Mouse (Mus musculus): ENCODE measurements at regions not wholly inside any gene's neighbourhood (a gene's known extent, or its start where the extent isn't known, plus 50 kb on each side); places are given as distances from the start of the nearest gene placed in this dataset.

DNA sequence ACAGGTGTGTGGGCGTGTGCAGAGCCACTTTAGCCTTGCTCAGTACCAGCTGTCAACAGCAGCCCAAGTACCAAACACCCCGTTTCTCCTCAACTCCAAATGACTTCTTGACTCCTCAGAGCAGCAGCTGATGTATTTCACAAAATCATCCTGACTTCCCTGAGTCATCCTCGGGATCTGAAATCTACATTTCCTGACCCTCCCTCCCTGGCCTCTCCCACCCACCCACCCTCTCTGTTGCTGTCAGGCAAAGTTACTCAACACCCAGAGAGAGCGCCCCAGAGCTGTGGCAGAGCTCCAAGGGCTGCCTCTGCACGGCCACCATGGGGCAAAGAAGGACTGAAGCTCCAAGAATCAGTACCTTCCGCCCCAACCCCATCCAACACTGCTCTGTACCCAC is 83.5 kb upstream of the Cyp1b1 start:
- Histone ChIP-seq H3K27me3 (ENCODE audit: poor library complexity, severe bottlenecking) (peaks cover 7% of the 10 kb centered on the region; the same call in 1 of the 2 replicates), H3K36me3 (replicated peaks) (no peaks in the 10 kb centered on the region), H3K4me1 (no peaks in the 10 kb centered on the region), H3K27ac (no peak overlapping the region), H3K9me3 (no peaks in the 10 kb centered on the region), H3K4me3 (no peak overlapping the region)
- 88% methylated on average over 6 of the region's 6 CpGs for WGBS
- no peak for DNase-seq (ENCODE audit: extremely low spot score, low spot score)

DNA sequence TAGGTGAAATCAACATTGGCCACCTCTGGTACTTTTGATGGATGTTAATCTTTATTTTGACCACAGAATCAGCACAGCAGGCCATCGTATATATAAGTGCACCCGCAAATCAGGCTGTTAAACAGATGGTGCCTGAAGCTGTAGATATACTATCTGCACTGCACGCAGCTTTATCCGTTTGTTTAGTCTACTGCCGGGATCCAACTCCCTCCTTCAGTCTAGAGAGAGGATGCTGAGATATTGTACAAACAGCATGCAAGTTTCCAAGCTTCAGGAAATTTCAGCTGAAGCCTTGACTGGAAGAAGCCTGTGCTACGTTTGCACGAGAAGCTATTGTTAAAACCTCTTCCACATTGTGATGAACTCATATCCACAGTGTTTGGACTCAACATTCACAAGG is 75.3 kb upstream of the Cyp1b1 start:
- H3K4me1 ChIP-seq, result no peaks in the 10 kb centered on the region
- H3K4me3 ChIP-seq, result no peak overlapping the region
- H3K9me3 ChIP-seq, result no peaks in the 10 kb centered on the region
- DNase-seq (ENCODE audit: extremely low spot score, low spot score), result no peak
- 93% methylated on average over 7 of the region's 7 CpGs for WGBS
- no peaks in the 10 kb centered on the region for H3K36me3 ChIP-seq (replicated peaks)
- H3K27ac ChIP-seq, result no peak overlapping the region
- H3K27me3 ChIP-seq (ENCODE audit: poor library complexity, severe bottlenecking), result no peaks in the 10 kb centered on the region

DNA sequence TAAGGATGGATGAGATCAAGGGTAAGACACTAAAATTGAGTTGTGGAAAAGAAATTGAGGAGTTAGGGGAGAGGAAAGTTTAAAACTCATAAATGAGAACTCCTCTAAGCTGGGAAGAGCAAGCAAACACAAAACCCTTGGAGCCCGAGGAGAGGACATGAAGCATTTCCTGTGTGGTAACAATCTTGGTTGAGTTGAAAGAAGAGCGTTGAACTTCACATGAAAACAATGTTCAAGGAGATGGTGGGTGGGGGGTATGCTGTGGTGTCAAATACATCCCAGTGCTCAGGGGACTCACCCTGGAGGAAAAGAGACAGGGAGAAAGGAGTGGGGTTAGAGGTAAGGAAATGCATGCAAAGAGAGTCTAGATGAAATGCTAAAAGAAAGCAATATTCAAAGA is 72.3 kb upstream of the Cyp1b1 start:
- 92% methylated on average over 2 of the region's 2 CpGs for WGBS
- Histone ChIP-seq H3K36me3 (replicated peaks) (no peaks in the 10 kb centered on the region), H3K4me3 (no peak overlapping the region), H3K27ac (no peak overlapping the region), H3K27me3 (ENCODE audit: poor library complexity, severe bottlenecking) (no peaks in the 10 kb centered on the region), H3K9me3 (no peaks in the 10 kb centered on the region), H3K4me1 (no peaks in the 10 kb centered on the region)
- DNase-seq (ENCODE audit: extremely low spot score, low spot score), result no peak

DNA sequence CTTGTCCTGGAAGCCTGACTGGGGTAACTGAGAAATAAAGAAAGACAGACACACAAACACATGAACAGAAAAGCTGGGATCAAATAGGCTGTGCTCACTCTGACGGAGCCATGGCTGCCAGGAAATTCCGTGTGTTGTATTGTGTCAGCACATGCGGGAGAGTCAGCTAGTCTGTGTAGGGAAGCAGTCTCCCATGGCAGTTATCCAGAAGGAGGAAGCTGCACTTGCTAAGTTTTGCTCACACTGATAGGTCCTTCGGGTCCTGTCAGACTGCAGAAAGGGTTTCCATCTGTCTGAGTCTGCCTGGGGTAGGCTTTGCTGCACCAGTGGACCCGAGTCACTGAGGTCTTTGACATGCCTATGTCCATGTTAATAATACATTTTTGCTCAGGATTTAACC is 71.8 kb upstream of the Cyp1b1 start:
- no peaks in the 10 kb centered on the region for H3K4me1 ChIP-seq
- 90% methylated on average over 5 of the region's 5 CpGs for WGBS
- H3K9me3 ChIP-seq, result no peaks in the 10 kb centered on the region
- no peaks in the 10 kb centered on the region for H3K36me3 ChIP-seq (replicated peaks)
- H3K4me3 ChIP-seq, result no peak overlapping the region
- H3K27me3 ChIP-seq (ENCODE audit: poor library complexity, severe bottlenecking), result no peaks in the 10 kb centered on the region
- no peak for DNase-seq (ENCODE audit: extremely low spot score, low spot score)
- no peak overlapping the region for H3K27ac ChIP-seq

DNA sequence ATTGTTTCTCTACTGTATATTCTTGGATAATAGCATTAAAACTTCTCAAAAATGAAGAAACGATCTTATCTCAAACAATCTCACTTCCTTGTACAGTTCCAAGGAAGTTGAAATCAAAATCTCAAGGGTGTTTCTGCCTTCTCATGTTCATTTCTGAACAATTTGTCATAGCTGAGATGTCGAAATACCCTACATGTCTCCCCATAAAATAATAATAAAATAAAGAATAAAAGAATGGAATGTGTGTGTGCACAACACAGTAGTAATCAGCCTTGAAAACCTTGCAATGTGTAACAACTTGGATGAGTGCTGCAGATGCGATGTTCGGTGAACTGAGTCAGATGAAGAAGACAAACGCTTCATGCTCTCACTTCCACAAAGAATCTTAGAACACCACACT is 71.4 kb upstream of the Cyp1b1 start:
- no peak for DNase-seq (ENCODE audit: extremely low spot score, low spot score)
- Histone ChIP-seq H3K4me1 (no peaks in the 10 kb centered on the region), H3K27me3 (ENCODE audit: poor library complexity, severe bottlenecking) (no peaks in the 10 kb centered on the region), H3K27ac (no peak overlapping the region), H3K36me3 (replicated peaks) (no peaks in the 10 kb centered on the region), H3K4me3 (no peak overlapping the region), H3K9me3 (no peaks in the 10 kb centered on the region)
- WGBS, result 95% methylated on average over 5 of the region's 5 CpGs

DNA sequence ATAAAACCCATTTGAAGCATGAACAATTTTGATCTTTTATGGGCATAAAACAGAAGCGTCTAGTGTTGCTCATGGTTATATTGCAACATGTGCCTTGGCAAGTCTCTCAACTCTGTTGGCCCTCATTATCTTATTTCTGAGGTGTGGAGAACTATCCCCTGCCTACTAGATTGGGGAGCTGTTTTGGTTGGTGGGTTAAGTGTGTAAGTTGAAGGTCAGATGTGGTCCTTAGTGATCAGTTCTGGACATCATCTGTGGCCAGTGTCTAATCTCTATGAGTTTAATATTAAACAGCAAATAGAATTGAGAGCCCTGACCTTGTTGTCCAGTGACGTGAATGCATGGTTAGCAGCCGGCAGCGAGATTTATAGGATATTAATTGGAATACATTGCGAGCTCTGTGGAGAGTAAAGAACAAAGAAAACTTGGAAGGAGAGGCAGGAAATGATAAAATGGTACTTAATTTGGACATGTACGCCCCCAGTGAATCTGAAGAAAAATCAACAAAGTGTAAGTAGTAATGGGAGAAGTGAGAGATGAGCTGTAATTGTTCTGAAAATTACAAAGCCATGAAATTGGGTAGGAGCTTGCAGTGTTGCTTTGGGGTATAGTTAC is 69.5 kb upstream of the Cyp1b1 start:
- no peak for DNase-seq (ENCODE audit: extremely low spot score, low spot score)
- Histone ChIP-seq H3K9me3 (peaks cover 18% of the 10 kb centered on the region), H3K36me3 (replicated peaks) (no peaks in the 10 kb centered on the region), H3K27ac (no peak overlapping the region), H3K4me3 (no peak overlapping the region), H3K4me1 (no peaks in the 10 kb centered on the region), H3K27me3 (ENCODE audit: poor library complexity, severe bottlenecking) (no peaks in the 10 kb centered on the region)
- WGBS, result 94% methylated on average over 6 of the region's 6 CpGs

DNA sequence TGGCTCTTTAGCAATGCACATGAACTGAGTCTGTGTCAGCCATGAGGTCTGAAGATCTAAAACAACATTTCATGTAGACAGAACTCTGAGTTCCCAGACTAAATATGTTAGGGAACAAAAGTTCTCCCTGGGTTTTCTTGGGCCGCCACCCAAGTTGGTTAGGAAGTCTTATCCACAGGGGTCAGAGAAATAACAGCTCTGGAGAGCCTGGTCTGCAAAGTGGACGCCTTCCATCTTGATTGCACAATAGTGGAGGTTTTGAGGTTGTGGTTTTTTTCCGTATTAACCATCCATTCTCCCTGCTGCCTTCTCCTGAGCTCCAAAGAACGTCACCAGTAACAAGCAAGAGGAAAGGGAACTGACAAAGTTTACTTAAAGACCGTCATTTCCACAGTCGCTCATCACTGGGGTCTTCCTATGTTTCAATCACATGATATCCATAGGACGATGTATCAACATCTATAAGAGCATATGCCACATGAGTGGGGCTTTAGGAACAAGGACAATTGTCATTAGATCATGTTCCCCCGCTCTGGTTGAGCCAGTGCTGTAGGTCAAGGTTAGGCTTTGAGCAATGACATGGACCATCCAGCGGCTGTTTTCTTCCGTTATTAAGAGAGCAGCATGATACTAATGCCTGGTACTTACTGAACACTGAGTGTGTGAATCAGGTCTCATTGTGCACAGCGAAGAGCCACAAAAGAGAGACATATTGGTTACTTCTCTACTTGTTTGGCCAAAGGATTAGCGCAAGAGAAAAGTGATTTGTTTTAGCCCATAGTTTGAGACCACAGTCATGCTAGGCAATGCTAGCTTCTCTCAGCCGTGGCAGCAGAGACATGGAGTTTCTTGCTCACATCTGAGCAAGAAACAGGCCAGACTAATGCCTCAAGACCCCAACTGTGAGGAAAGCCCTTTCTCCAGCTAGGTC is 67.1 kb upstream of the Cyp1b1 start:
- Histone ChIP-seq H3K4me3 (no peak overlapping the region), H3K27me3 (ENCODE audit: poor library complexity, severe bottlenecking) (no peaks in the 10 kb centered on the region), H3K9me3 (peaks cover 19% of the 10 kb centered on the region), H3K36me3 (replicated peaks) (no peaks in the 10 kb centered on the region), H3K4me1 (no peaks in the 10 kb centered on the region), H3K27ac (no peak overlapping the region)
- no peak for DNase-seq (ENCODE audit: extremely low spot score, low spot score)
- 93% methylated on average over 13 of the region's 13 CpGs for WGBS

DNA sequence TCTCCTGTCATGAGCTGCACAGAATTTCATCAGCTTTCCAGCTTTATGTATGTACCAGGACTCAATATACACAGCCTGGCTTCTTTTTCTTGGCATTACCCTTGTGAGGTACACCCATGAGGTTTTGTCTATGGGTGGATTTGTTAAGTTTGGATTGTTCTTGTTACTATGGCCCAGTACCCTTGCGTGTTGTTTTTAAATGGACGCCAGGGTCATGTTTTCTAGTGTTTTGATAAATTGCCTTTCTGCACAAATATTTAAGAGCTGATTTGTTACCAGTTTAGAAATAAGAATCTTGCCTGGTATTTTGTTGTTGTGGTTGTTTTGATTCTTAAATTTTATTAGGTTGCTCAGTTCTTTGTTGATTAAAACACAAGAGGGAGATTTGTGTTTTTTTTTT is 66.4 kb upstream of the Cyp1b1 start:
- WGBS, result 97% methylated on average over 2 of the region's 2 CpGs
- DNase-seq (ENCODE audit: extremely low spot score, low spot score), result no peak
- Histone ChIP-seq H3K36me3 (replicated peaks) (no peaks in the 10 kb centered on the region), H3K27me3 (ENCODE audit: poor library complexity, severe bottlenecking) (no peaks in the 10 kb centered on the region), H3K9me3 (peaks cover 19% of the 10 kb centered on the region), H3K4me1 (no peaks in the 10 kb centered on the region), H3K27ac (no peak overlapping the region), H3K4me3 (no peak overlapping the region)

DNA sequence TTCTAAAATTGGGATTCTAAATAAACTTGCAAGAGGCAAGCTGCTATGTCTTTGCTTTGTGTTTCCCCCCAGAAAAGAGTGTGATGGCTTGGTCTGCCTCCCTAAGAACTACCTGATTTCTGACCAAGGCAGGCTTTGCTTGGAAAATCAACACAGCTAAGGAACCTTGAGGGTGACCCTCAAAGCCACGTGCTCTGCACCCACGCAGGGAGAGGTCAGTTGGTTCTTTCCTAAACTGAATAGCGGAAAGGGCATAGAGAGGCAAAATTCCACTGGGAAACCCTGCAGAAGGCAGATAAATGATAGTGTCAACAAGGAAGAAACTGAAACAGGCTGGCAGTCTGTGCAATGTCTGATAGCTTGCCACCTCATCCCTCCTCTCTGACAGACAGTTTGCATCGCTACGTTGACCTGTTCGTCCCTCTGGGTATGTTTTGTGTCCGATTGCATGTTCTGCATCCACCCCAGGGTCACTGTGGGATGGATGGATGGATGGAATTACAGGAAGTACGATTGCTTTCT is 63.1 kb upstream of the Cyp1b1 start:
- no peak overlapping the region for H3K27ac ChIP-seq
- H3K4me1 ChIP-seq, result 0 out of 2 replicates have a peak, but pooled peaks cover 6% of the 10 kb centered on the region
- no peaks in the 10 kb centered on the region for H3K27me3 ChIP-seq (ENCODE audit: poor library complexity, severe bottlenecking)
- H3K36me3 ChIP-seq (replicated peaks), result no peaks in the 10 kb centered on the region
- no peak overlapping the region for H3K4me3 ChIP-seq
- no peak for DNase-seq (ENCODE audit: extremely low spot score, low spot score)
- H3K9me3 ChIP-seq, result peaks cover 19% of the 10 kb centered on the region
- 89% methylated on average over 8 of the region's 8 CpGs for WGBS

DNA sequence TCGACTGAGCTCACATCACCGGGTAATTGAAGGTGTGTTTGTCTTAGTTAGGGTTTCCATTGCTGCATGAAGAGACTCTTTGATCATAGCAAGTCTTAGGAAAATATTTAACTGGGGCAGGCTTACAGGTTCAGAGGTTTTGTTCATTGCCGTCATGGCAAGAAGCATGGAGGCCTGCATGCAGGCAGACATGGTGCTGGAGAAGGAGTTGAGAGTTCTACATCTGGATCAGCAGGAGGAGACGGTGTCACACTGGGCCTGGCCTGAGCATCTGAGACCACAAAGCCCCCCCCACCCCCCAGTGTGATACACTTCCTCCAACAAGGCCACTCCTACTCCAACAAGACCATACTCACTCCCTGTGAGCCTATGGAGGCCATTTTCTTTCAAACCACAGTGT is 61.3 kb upstream of the Cyp1b1 start:
- peaks cover 16% of the 10 kb centered on the region for H3K4me1 ChIP-seq
- H3K27ac ChIP-seq, result no peak overlapping the region
- H3K27me3 ChIP-seq (ENCODE audit: poor library complexity, severe bottlenecking), result peaks cover 5% of the 10 kb centered on the region
- H3K9me3 ChIP-seq, result peaks cover 19% of the 10 kb centered on the region
- no peak for DNase-seq (ENCODE audit: extremely low spot score, low spot score)
- WGBS, result 88% methylated on average over 4 of the region's 4 CpGs
- H3K4me3 ChIP-seq, result no peak overlapping the region
- no peaks in the 10 kb centered on the region for H3K36me3 ChIP-seq (replicated peaks)

DNA sequence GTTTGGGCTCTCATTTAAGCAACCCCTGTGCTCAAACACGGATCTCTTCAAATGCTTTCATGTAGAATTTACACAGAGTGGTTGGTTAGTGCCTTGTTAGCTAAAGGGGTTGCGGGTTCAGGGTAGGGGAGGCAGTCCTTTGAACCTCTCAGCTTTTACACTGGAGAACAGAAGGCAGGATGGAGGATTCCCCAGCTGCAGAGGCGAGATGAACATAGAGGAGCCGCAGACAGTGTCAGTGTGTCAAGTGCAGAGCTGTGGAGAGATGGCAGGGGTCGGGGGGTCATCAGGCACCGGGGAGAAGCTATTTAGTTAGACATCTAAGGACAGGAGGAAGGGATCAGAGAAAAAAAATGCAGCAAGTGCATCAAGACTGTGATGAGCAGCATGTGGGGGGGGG is 60.4 kb upstream of the Cyp1b1 start:
- WGBS, result 79% methylated on average over 6 of the region's 6 CpGs
- no peaks in the 10 kb centered on the region for H3K36me3 ChIP-seq (replicated peaks)

DNA sequence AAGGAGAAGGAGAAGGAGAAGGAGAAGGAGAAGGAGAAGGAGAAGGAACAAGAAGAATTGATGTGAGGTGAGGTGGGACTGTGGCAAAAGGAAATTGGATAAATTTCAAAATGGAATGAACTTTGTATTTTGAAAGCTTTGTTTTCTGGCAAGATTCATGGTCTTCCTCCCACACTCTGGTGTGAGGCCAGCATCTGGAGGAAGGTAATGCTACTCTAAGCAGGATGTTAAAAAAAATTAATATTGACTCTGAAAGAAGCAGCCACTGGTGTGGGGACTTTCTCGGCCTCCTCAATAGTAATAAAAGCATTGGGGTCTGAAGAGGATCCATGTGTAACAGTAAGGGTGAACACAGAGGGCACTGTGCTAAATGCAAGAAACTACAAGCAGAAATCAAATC is 59.4 kb upstream of the Cyp1b1 start:
- H3K27me3 ChIP-seq (ENCODE audit: poor library complexity, severe bottlenecking), result peaks cover 5% of the 10 kb centered on the region
- no peak for DNase-seq (ENCODE audit: extremely low spot score, low spot score)
- no peak overlapping the region for H3K4me3 ChIP-seq
- no peaks in the 10 kb centered on the region for H3K36me3 ChIP-seq (replicated peaks)
- H3K4me1 ChIP-seq, result peaks cover 16% of the 10 kb centered on the region
- H3K9me3 ChIP-seq, result peaks cover under 1% of the 10 kb centered on the region; the same call in 1 of the 2 replicates
- H3K27ac ChIP-seq, result no peak overlapping the region
- 78% methylated on average over 1 of the region's 1 CpGs for WGBS

More for the DNA sequence above, 60.4 kb upstream of the Cyp1b1 start:
- Histone ChIP-seq H3K4me1 (peaks cover 16% of the 10 kb centered on the region), H3K9me3 (peaks cover 10% of the 10 kb centered on the region), H3K4me3 (no peak overlapping the region), H3K27me3 (ENCODE audit: poor library complexity, severe bottlenecking) (peaks cover 5% of the 10 kb centered on the region), H3K27ac (no peak overlapping the region)
- no peak for DNase-seq (ENCODE audit: extremely low spot score, low spot score)

DNA sequence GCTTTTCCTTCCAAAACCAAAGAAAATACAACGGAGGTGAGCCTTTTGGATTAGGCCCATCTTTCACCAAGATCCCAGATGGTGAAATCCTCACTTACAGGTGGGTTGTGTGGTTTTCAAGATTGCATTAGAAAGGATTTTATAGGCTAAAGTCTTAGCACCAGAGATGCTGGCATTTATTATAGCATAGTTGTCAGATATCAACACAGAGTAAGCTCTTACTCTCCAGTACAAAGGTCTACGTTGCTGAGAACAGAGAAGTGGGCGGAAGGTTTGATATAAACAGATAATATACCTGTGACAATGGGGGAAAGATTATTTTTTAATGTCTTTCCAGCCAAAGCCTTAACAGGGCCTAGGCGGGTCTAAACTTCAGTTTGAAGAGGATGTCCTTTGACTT is 57.4 kb upstream of the Cyp1b1 start:
- Histone ChIP-seq H3K4me1 (peaks cover 16% of the 10 kb centered on the region), H3K27ac (no peak overlapping the region), H3K9me3 (no peaks in the 10 kb centered on the region), H3K27me3 (ENCODE audit: poor library complexity, severe bottlenecking) (peaks cover 5% of the 10 kb centered on the region), H3K36me3 (replicated peaks) (no peaks in the 10 kb centered on the region), H3K4me3 (no peak overlapping the region)
- no peak for DNase-seq (ENCODE audit: extremely low spot score, low spot score)
- WGBS, result 65% methylated on average over 4 of the region's 4 CpGs
